Mouse (Mus musculus): ENCODE data around the gene Rundc3b. TPM values are rescaled to one million over a fixed set of nuclear protein-coding genes. Genes with fewer than 3 reads are reported as not detected.

The Rundc3b gene
- polyA plus RNA-seq, 1 experiment, result 1.6 TPM

DNA sequence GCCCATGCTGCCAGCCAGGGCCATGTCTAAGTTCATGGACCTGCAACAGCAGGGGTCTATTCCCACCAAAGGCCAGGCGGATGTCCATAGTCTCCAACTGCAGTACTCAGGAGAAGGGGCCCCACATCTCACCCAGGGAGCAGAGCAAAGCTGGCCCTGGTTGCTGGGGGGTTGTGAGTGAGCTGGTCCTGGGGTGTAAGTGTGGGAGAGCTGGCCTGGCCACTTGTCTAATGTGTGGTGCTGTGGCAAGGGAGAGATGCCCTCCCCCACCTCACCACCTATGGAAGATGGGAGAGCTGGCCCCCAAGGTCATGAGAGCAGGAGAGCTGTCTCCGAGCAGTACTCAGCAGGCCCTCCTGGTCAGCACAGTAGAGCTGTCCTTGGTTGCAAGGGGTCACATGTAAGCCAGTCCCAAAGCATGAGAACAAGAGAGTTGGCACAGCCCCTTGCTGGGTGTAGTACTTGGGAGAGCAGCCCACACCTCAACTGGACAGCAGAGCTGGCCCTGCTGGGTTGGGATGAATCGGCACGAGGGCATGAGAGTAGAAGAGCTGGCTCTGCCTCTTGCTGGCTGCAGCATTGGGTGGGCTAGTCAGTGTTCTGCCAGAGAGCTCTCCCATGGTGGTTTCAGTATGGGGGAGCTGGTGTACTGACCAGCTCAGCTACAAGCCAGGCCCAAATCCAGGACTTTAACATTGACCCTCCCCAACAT, 134.6 kb downstream of the Rundc3b start:
- H3K27ac ChIP-seq (ENCODE audit: control insufficient read depth, insufficient read depth, low read depth, low read length), result no peak overlapping the region
- no peak for TF ChIP-seq CTCF (IDR thresholded peaks at IDR 0.05; ENCODE audit: control insufficient read depth, insufficient read depth, insufficient replicate concordance, low read depth, low read length)
- no peak for TF ChIP-seq POLR2A (IDR thresholded peaks at IDR 0.05; ENCODE audit: control insufficient read depth, low read depth, low read length)

DNA sequence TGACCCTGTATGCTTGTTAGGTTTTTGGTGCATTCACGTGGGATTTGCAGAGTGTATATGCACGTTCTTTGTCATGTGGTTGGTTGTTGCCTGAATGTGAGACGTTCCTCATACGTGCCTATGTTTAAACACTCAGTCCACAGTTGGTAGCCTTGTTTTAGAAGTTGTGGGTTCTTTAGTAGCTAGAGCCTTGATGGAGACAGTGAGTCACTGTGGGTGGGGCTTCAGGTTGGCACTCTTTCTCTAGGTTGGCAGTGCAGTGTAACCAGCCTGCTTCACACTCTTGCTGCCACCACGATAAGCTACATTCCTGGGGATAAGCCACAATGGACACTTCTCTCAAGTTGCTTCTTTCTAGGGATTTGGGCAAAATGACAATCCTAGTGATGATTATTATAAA, 166.2 kb downstream of the Rundc3b start:
- H3K4me1 ChIP-seq (ENCODE audit: control insufficient read depth, insufficient read depth, low read length), result no peaks in the 10 kb centered on the region
- H3K27ac ChIP-seq (ENCODE audit: control insufficient read depth, insufficient read depth, low read depth, low read length), result no peak overlapping the region
- no peaks in the 10 kb centered on the region; the same call in 1 of the 2 replicates for H3K36me3 ChIP-seq (ENCODE audit: control insufficient read depth, insufficient read depth, low read length)
- no peak overlapping the region for H3K4me3 ChIP-seq (ENCODE audit: control insufficient read depth, low read depth, low read length)
- TF ChIP-seq POLR2A (IDR thresholded peaks at IDR 0.05; ENCODE audit: control insufficient read depth, low read depth, low read length), result no peak
- TF ChIP-seq CTCF (IDR thresholded peaks at IDR 0.05; ENCODE audit: control insufficient read depth, insufficient read depth, insufficient replicate concordance, low read depth, low read length), result no peak
- H3K27me3 ChIP-seq (ENCODE audit: control insufficient read depth, insufficient read depth, low read length), result no peaks in the 10 kb centered on the region

More for the DNA sequence above, 134.6 kb downstream of the Rundc3b start:
- H3K27me3 ChIP-seq (ENCODE audit: control insufficient read depth, insufficient read depth, low read length), result no peaks in the 10 kb centered on the region
- H3K4me3 ChIP-seq (ENCODE audit: control insufficient read depth, low read depth, low read length), result no peak overlapping the region
- H3K36me3 ChIP-seq (ENCODE audit: control insufficient read depth, insufficient read depth, low read length), result no peaks in the 10 kb centered on the region
- no peaks in the 10 kb centered on the region for H3K4me1 ChIP-seq (ENCODE audit: control insufficient read depth, insufficient read depth, low read length)

DNA sequence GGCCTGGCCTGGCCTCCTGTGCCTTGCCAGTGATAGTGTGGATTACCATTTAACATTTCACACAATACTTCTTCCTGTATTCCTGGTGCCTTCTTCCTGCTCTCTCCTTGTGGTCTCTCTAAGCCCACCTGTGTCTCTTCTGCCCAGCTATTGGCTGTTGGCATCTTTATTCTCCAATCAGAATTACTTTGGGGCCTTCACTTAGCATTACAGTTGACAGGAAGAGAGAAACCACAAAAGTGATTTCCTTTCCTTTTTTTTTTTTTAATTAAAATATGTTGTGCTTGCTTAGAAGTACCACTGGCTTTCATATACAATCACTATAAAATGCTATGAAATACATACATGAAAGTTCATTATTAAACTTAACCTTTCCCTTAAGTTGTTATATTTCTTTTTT, 167.2 kb downstream of the Rundc3b start:
- Histone ChIP-seq H3K4me3 (ENCODE audit: control insufficient read depth, low read depth, low read length) (no peak overlapping the region), H3K4me1 (ENCODE audit: control insufficient read depth, insufficient read depth, low read length) (no peaks in the 10 kb centered on the region), H3K27me3 (ENCODE audit: control insufficient read depth, insufficient read depth, low read length) (no peaks in the 10 kb centered on the region), H3K27ac (ENCODE audit: control insufficient read depth, insufficient read depth, low read depth, low read length) (no peak overlapping the region), H3K36me3 (ENCODE audit: control insufficient read depth, insufficient read depth, low read length) (no peaks in the 10 kb centered on the region; the same call in 1 of the 2 replicates)
- TF ChIP-seq POLR2A (IDR thresholded peaks at IDR 0.05; ENCODE audit: control insufficient read depth, low read depth, low read length) (no peak), CTCF (IDR thresholded peaks at IDR 0.05; ENCODE audit: control insufficient read depth, insufficient read depth, insufficient replicate concordance, low read depth, low read length) (no peak)

Other genes starting within 250 kb of the Rundc3b start
- gene Dbf4, start 200.2 kb downstream of the Rundc3b start, polyA plus RNA-seq (2012; rRNA removed), result 15.8 and 16.9 TPM in 2 replicates
- 1.8 and 2.2 TPM in 2 replicates for gene Slc25a40, start 200.1 kb downstream of the Rundc3b start, polyA plus RNA-seq (2012; rRNA removed)
- 1.5 and 2.0 TPM in 2 replicates for gene Abcb1a, start 37.1 kb upstream of the Rundc3b start, polyA plus RNA-seq (2012; rRNA removed)
- gene Abcb1b, start 175.2 kb upstream of the Rundc3b start, polyA plus RNA-seq (2012; rRNA removed), result 0.23 and 0.59 TPM in 2 replicates